Comparison of ENCODE assay signal across 38 mouse cellular contexts in genomic region chr1:139808594-139808993, GRCm38 (mm10). TPM values are rescaled to one million over a fixed set of nuclear protein-coding genes. Genes with fewer than 3 reads are reported as not detected.
"Had no signal": no experiment of that assay in that cellular context is flagged by ENCODE, and none has a peak within 500 bp of the region (broad histone marks: within the 10 kb centered on the region; RNA-seq: fewer than 3 reads in every experiment).

No protein-coding gene starts in this region.

- H3K9me3 ChIP-seq: embryonic facial prominence, embryonic 10.5 days; embryonic facial prominence, embryonic 12.5 days; embryonic facial prominence, embryonic 13.5 days; embryonic facial prominence, embryonic 15.5 days; forebrain, embryonic 10.5 days; forebrain, embryonic 12.5 days; forebrain, embryonic 13.5 days; forebrain, embryonic 15.5 days had no signal

- H3K9ac ChIP-seq: embryonic facial prominence, embryonic 12.5 days; embryonic facial prominence, embryonic 13.5 days; embryonic facial prominence, embryonic 15.5 days; forebrain, embryonic 12.5 days; forebrain, embryonic 13.5 days; forebrain, embryonic 15.5 days; forebrain, postnatal 0 days had no signal

- DNase-seq: cerebellum, adult 2 months; cerebellum, adult 8-10 months; cerebellum, adult 9-10 months; cerebellum, adult 9-11 months; cerebellum, postnatal 10 days; cerebellum, postnatal 14 days; cerebellum, postnatal 25 days; cerebellum, postnatal 36 days; embryo, embryonic 11 days; forebrain, postnatal 0 days; gastrocnemius, adult 2 months; gastrocnemius, postnatal 10 days; gastrocnemius, postnatal 14 days; gastrocnemius, postnatal 25 days; gastrocnemius, postnatal 36 days; heart, adult 11 months; heart, adult 18-20 months; heart, adult 2 months had no signal

- H3K36me3 ChIP-seq: embryonic facial prominence, embryonic 10.5 days; embryonic facial prominence, embryonic 12.5 days; embryonic facial prominence, embryonic 13.5 days; embryonic facial prominence, embryonic 15.5 days; forebrain, embryonic 10.5 days; forebrain, embryonic 12.5 days; forebrain, embryonic 15.5 days had no signal

- H3K4me3 ChIP-seq: embryonic facial prominence, embryonic 10.5 days; embryonic facial prominence, embryonic 12.5 days; embryonic facial prominence, embryonic 13.5 days; embryonic facial prominence, embryonic 15.5 days; erythroblast, embryonic 14.5 days; forebrain, embryonic 10.5 days; forebrain, embryonic 12.5 days; forebrain, embryonic 13.5 days; forebrain, embryonic 15.5 days; gastrocnemius, adult 2 months; heart, adult 2 months had no signal

- H3K4me1 ChIP-seq: embryonic facial prominence, embryonic 10.5 days; embryonic facial prominence, embryonic 12.5 days; embryonic facial prominence, embryonic 13.5 days; embryonic facial prominence, embryonic 15.5 days; forebrain, embryonic 10.5 days; forebrain, embryonic 12.5 days; forebrain, embryonic 13.5 days; forebrain, embryonic 15.5 days had no signal

- ATAC-seq: forebrain, embryonic 13.5 days; forebrain, embryonic 14.5 days; forebrain, embryonic 15.5 days; forebrain, embryonic 16.5 days; forebrain, postnatal 0 days had no signal

- H3K4me2 ChIP-seq: embryonic facial prominence, embryonic 12.5 days; embryonic facial prominence, embryonic 13.5 days; embryonic facial prominence, embryonic 15.5 days; forebrain, embryonic 12.5 days; forebrain, embryonic 13.5 days; forebrain, embryonic 15.5 days had no signal

- H3K27ac ChIP-seq: embryonic facial prominence, embryonic 10.5 days; embryonic facial prominence, embryonic 12.5 days; embryonic facial prominence, embryonic 13.5 days; embryonic facial prominence, embryonic 15.5 days; forebrain, embryonic 10.5 days; forebrain, embryonic 12.5 days; forebrain, embryonic 13.5 days; forebrain, embryonic 15.5 days; gastrocnemius, adult 2 months; heart, adult 2 months had no signal

- H3K27me3 ChIP-seq: embryonic facial prominence, embryonic 12.5 days; embryonic facial prominence, embryonic 13.5 days; embryonic facial prominence, embryonic 15.5 days; forebrain, embryonic 12.5 days; forebrain, embryonic 13.5 days; forebrain, embryonic 15.5 days had no signal

RNA-seq across cellular contexts. Expression of gene Gm4788, which starts 27.6 kb away (rescaled TPM):
- total RNA-seq: common myeloid progenitor, adult 5-6 weeks; forebrain, postnatal 0 days; gastrocnemius, adult 2 months; gastrocnemius, adult 8-10 months; gastrocnemius, postnatal 14 days; gastrocnemius, postnatal 25 days; granulocyte monocyte progenitor cell, adult 5-6 weeks; heart, adult 2 months had no signal
- polyA plus RNA-seq: cerebellum, adult 2 months; cortical plate, adult 2 months; embryonic facial prominence, embryonic 10.5 days; embryonic facial prominence, embryonic 11.5 days; embryonic facial prominence, embryonic 12.5 days; embryonic facial prominence, embryonic 13.5 days; embryonic facial prominence, embryonic 14.5 days; embryonic facial prominence, embryonic 15.5 days; erythroblast, embryonic 14.5 days; forebrain, embryonic 10.5 days; forebrain, embryonic 11.5 days; forebrain, embryonic 12.5 days; forebrain, embryonic 13.5 days; forebrain, embryonic 14.5 days; forebrain, embryonic 15.5 days; forebrain, embryonic 16.5 days; forebrain, postnatal 0 days; frontal cortex, adult 2 months; gonadal fat pad, adult 2 months; heart, adult 2 months had no signal

RNA-seq across cellular contexts. Expression of gene Cfhr2, which starts 49.9 kb away (rescaled TPM):
- total RNA-seq: common myeloid progenitor, adult 5-6 weeks; forebrain, postnatal 0 days; gastrocnemius, postnatal 36 days; granulocyte monocyte progenitor cell, adult 5-6 weeks had no signal
- polyA plus RNA-seq: cerebellum, adult 2 months; cortical plate, adult 2 months; embryonic facial prominence, embryonic 10.5 days; embryonic facial prominence, embryonic 11.5 days; embryonic facial prominence, embryonic 12.5 days; erythroblast, embryonic 14.5 days; forebrain, embryonic 10.5 days; forebrain, embryonic 11.5 days; forebrain, embryonic 12.5 days; forebrain, embryonic 13.5 days; forebrain, embryonic 14.5 days; forebrain, embryonic 15.5 days; forebrain, embryonic 16.5 days; forebrain, postnatal 0 days; gonadal fat pad, adult 2 months; heart, adult 2 months had no signal
